Mouse (Mus musculus): ENCODE measurements around the gene Car15.

Car15 gene

DNA sequence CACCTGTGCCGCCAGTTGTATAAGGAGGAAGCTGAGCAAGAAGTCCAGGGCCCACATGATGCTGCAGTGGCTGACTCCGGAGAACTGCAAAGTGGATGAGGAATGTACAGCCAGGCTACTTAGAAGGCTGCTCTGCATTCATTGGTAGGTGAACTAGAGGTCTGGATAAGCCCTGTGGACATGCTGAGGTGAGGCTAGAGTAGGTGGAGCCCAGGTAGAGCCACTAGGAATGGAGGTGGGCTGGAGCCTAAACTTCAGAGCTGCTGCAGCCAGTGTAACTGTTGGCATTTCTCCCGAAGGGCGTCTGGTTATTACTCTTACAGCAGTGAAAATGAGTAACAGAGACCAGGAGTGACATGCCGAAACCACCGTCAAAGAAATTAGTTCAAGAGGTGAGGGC is at the start of gene Car15:
Gene Car15 (minus strand): TSS at position 314 of the 400 bp plus-strand sequence.
- no peak for DNase-seq (ENCODE audit: low read depth, low spot score)

DNA sequence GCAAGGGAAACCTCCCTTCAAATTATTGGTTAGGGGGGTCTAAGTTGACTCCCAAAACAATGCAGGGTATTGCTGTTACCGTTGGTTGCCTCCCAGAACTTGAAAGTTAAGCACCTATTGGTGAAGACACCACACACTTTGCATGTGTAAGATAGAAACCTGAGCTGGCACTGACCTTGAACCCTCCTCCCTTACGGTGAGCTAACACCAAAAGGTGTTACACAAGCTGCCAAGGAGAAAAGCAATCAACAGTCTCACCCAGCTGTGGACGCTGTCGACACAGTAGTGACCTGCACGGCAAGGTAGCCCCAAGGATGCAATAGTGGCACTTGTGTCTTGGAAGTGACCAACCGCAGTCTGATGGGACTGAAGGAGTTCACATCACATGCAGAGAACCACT is 46.0 kb upstream of the Car15 start:
- DNase-seq (ENCODE audit: low read depth, low spot score), result no peak

DNA sequence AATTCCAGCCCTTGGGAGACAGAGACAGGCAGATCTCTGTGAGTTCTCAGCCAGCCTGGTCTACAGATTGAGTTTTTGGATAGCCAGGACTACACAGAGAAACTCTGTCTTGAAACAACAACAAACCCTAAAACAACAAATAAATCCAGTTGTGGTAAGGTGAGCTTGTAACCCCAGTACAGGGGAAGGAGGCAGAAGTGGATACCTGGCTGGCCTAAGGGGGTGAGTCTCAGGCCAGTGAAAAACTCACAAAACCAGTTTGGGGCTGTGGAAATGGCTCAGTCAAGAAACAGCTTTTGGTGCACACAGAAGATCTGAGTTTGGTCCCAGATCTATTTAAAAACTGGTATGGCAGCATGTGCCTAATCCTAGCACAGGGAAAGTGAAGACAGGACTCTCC is 44.0 kb upstream of the Car15 start:
- DNase-seq (ENCODE audit: low read depth, low spot score), result no peak

DNA sequence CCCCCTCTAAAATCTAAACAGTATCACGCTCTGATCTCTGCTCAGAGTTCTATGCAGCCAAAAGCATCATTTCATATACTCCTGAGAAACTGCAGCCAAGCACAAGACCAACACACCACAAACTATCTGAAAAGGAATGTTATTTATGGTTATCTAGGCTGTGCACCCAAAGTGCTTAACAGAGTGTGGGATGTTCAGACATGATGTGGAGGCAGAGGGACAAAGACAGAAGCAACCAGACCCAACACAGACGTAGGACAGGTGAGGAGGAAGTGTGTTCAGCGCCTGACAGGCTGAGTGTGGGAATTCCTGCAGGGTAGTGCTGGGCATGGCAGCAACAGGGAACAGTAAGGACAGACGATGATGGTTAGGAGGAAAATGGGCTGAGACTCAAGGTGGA is 41.4 kb upstream of the Car15 start:
- no peak for DNase-seq (ENCODE audit: low read depth, low spot score)

DNA sequence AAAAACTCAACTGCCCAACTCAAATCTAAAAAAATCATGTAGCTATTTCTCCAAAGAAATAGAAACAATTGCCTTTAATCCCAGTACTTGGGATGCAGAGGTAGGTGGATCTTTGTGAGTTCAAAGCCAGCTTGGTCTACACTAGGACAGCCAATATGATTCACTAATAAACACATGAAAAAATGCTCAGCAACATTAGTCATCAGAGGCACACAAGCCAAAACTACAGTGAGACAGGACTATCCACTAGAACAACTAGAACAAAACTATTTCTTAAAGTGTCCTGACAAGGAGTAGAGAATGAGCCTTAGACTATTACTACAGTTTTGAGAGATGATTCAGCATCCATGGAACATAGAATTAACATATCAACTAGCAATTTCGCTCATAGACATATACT is 37.9 kb upstream of the Car15 start:
- DNase-seq (ENCODE audit: low read depth, low spot score), result no peak

DNA sequence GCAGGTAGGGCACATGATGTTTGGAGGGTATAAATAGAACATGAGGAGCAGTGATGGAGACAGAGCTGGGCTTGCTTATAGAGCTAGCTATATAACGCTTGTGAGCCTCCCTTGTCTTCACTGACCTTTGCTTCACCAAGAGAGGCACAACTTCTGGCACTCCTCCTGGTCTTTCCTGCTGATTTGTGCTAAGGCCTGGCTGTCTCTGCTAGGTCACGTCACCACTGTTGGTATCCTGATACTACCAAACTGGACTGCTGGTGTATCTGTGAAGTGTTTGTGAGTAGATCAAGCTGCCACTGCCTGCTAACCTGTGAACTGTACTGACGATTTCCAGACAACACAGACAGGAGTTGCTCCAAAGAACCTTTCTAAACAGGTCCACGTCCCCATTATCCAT is 37.0 kb upstream of the Car15 start:
- no peak for DNase-seq (ENCODE audit: low read depth, low spot score)

DNA sequence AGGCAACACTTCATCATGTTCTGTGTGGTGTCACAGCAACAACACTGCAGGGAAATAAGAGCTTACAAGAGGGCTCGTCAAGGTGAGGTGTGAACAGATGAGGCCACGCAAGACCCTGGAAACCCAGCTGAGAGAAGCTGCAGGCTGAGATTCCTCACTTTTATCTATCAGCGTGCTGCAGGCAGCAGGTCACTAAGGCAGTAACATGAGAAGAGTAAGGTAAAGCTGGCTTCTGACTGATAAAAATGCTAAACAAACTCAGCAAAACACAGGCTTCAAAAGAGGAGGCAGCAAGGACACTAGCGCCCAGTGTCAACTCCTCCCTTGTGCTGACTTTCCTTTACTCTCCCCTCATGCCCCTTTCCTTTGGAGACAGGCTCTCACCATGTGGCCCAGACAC is 34.8 kb upstream of the Car15 start:
- no peak for DNase-seq (ENCODE audit: low read depth, low spot score)

DNA sequence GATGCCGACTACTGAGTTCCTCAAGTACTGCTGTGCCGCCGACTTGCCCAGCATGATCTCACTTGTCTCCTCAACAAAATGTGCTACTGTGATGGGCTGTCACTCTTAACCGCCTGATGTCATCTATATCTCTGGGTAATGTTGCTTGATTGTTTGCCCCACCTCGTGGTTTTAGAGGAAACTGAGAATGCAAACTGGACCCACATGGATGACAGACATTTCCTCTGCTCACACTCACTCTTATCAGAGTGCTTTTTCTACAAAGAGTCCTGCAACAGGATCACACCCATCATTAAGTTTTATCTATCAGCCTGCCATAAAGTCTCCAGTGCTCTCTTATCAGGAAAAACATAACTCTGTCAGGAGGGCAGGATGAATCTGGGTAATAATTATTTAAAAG is 33.1 kb upstream of the Car15 start:
- no peak for DNase-seq (ENCODE audit: low read depth, low spot score)

DNA sequence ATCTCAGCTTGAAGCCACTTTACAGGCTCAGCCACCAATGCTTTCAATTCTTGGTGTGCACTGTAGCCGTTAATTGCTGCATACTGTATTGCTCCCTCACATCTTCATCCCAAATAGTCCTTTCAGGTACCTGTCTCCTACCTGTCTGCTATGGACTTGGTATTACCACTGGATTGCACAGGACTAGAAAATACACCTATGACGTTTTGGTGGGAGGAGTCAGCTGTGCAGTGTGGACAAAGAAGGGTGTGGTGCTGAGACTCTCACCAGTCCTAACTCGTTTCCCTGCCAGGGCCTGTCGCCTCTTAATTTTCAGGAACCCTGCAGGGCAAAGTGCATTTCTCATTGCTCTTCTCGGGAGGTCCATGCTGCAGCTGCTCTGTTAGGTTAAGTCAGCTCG is 27.6 kb upstream of the Car15 start:
- DNase-seq (ENCODE audit: low read depth, low spot score), result no peak

DNA sequence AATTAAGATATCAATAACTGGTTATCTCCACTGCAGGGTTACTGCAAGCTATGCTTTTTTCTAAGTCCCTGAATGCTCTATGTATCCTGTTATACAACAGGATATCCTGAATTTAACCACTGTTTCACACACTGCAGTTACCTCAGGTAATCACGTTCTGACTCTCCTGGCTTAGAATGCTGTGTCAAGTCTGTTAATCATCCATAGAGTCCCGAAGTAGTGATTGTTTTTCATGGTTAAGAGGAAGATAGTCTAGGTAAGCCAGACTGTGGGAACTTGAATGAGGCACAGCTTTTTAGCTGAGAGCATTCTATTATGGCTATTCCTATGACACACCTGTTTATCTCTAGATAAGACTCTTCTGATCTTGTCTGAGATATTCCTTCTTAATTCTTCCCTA is 27.1 kb upstream of the Car15 start:
- DNase-seq (ENCODE audit: low read depth, low spot score), result no peak

DNA sequence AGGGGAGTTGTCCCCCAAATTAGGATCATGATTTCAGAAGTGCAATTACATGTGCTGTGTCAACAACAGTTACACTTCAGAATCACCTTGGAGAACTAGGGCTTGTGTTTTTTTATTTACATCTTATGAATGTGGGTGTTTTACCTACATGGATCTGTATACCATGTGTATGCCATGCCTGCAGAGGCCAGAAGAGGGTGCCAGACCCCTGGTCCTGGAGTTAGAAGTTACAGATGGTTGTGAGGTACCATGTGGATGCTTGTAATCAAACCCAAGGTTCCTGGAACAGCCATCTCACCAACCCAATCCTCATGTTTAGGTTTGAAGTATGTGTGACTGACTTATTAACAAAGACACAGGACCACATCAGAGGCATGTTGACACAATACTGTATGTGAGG is 20.4 kb upstream of the Car15 start:
- no peak for DNase-seq (ENCODE audit: low read depth, low spot score)

DNA sequence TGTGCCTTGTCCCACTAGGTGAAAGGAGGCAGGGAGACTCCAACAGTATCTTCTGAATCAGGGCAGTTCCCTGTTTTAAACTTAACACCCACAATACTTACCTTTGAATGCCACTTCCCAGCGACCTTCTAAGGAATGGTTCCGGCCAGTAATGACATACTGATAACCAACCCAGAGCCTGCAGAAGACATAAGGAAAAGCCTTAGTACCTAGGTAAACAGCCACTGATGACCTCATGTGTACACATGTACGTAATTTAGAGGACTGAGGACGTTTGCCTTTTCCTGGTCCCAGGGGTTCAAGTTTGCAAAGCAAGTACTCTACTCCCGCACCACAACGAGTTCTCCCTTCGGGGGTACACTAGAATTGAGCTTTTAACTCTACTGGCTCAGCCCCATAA is 19.0 kb upstream of the Car15 start:
- DNase-seq (ENCODE audit: low read depth, low spot score), result no peak

DNA sequence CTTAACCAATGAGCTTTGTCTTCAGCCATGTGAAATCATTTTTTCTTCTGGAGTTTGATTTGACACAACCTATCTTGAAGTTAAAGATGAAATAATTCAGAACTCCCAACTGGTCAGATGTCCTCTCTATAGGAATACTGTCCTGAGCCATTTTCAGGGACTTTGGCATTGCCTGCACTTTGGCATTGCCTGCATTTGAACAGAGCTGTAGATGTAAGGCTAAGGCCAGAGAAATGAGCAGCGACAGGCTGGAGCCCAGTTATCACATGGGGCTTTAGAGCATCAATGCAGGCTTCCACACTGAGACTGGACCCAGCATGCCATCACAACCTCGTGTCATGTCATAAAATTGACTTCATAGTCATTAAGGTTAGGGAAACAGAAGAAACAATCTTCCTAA is 15.1 kb upstream of the Car15 start:
- no peak for DNase-seq (ENCODE audit: low read depth, low spot score)

DNA sequence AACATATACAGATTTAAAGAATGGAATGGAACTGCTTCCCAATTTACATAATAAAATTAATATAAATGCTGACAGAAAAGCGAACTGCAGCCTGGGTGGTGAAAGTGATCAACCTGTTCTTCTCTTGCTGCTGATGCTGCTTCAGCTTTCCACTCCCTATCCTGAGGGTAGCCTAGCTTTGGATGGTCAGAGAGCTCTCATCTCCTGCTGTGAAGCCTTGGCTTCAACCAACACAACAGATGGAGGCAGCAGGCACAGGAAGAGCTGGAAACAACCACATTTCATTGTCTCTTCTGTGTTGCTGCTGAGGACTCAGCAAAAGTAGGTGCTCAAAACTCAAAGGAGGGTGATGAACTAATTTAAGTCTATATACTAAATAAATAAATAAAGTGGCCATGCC is 13.7 kb upstream of the Car15 start:
- DNase-seq (ENCODE audit: low read depth, low spot score), result no peak

DNA sequence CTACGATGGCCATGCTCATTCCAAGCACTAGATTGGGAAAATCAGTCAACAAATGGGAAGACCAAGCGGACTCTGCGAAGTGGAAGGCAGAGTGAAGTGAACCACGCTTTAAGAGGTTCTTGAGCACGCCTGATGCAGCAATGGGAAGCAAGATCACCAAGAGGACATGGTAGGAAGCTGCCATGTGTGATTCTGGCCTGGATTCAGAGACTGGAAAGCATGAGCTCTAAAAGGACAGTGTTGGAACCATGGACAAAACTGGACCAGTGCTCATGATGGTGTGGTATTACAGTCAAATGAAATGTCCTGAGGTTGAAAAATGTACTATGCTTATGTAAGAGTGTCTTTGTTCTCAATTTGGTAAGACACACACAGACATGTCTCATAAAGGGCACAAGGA is 13.2 kb upstream of the Car15 start:
- no peak for DNase-seq (ENCODE audit: low read depth, low spot score)

DNA sequence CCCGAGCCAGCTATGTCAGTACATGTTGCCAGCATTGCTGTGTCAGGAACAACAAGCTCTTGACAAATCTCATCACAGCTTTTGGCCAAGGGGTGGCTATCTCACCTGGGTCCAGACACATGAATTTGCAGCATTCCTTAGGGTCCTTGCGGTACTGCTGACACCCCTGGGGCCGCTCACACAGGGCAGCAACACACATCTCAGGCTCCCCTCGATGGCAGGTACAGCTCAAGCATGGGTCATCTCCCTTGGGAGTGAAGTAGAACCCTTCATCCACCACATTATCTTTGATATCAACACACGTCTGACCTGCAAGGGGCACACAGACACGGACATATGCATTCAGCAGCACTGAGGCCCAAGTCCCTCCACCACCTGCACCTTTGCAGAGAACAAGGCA is 11.3 kb upstream of the Car15 start:
- no peak for DNase-seq (ENCODE audit: low read depth, low spot score)

DNA sequence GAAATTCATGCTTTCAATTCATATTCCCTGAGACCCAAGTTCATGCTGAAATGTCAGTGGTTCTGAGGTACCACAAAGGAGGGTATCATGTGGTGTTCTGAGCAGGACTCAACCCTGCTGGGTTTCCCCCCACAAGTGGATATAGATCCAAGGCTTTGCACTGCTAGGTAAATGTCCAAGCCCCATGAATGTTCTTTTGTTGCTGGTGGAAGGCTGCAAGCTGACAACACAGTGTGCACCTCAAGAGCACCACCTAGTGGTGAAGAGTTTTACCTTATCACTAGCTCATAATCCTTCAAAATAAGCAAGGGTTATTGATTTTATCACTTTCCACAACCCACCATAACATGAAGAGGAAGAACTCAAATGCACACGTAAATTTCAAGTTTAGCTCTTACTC is 10.8 kb upstream of the Car15 start:
- peak; percentile 62 for DNase-seq (ENCODE audit: low read depth, low spot score)

DNA sequence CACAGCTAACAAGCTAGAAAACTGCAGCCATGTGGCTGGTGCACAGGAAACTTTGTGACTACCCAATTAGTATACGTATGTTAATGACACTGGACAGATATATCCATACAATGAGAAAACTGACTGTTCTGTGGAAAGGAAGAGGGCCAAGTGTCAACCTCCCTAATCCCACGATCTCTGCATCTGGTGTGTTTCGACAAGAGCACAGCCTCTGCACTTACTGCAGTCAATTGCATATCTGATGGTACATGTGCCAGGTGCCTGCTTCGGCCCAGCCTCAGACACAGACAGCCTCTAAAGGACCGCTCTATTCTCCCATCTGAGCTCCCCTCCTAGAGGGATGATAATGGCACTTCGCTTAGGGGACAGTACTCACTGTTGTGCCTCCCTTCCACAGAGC is 10.3 kb upstream of the Car15 start:
- DNase-seq (ENCODE audit: low read depth, low spot score), result no peak

DNA sequence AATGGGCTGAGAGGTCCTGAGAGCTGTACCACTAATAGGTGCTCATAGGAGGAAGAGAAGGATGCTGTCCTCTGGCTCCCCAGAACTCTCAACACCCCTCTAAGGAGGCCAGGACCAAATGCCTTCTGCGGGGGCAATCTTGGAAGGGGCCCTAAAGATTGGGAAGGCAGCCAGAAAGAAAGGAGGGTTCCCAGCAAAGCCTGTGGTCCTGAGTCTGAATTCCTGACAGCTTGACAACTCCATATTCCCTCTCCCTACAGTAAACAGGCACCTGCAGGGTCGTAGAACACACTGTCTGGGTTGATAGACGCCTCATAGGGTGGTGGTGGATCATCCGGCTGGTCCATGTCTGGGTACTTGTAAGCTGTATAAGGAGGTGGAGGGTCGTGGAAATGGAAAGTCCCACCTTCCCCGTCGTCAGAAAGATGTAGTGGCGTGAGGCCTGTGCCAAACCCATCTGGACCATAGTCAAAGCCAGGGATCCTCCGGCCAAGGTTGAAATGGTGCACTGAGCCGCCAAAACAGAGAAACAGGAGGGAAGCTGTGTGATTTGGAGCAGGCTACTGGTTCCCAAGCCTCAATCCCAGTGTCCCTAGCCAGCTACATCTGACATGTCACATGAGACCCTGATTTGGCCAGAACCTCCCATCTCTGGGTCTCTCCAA is 5.7 kb upstream of the Car15 start:
- DNase-seq (ENCODE audit: low read depth, low spot score), result no peak

DNA sequence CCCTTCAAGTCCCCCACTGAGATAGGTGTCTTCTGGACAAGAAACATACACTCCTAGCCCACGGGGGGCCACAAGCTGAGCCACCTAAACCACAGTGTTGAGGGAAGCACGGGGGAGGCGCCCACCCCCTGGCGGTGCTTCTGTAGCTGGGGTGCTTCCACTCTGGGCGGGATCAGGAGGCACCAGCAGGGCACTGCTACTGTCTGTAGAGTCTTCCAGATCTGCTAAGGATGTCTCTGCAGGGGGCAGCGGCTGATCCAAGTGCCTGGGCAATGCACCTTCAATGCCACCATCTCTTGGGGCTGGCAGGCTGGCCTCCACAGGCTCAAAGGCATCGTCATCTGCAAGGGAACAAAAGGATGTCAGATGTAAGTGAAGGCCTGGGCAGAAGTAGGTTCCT is 4.3 kb upstream of the Car15 start:
- no peak for DNase-seq (ENCODE audit: low read depth, low spot score)

DNA sequence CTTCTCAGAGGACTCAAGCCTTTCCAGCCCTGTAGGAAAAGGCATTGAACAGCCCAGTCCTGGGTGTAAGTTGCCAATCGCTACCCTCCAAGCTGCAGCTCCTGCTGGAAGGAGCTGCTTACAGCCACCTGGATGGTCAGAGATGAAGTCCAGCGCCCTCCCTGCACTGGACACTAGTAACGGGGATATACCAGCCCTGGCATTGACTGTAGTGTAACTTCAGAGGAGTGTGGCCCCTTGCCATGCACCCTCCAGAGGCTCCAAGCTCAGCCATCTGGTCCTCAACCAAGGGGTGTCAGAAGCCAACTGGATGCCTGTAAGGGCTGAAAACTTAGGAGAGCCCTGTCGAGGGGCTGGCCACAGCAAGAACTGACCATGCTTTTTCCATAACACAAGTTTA is 1.8 kb upstream of the Car15 start:
- no peak for DNase-seq (ENCODE audit: low read depth, low spot score)

DNA sequence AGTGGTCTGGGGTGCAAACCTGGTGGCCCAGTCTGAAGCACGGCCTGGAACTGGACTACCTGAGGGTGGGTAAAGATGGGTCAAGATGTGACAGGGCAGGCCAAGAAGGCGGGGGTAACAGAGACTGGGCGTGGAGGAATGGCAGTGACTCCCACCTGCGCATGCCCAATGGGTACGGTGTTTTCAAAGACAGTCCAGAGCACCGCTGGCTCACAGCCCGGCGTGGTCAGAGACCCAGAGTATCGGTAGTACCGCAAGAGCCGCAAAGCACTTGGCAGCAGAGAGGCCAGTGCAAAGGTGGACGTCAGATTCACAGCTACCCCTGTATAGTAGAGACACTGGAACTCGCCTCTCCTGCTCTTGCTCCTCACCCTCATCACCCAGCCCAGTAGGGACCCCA is 2.7 kb downstream of the Car15 start:
- DNase-seq (ENCODE audit: low read depth, low spot score), result no peak

DNA sequence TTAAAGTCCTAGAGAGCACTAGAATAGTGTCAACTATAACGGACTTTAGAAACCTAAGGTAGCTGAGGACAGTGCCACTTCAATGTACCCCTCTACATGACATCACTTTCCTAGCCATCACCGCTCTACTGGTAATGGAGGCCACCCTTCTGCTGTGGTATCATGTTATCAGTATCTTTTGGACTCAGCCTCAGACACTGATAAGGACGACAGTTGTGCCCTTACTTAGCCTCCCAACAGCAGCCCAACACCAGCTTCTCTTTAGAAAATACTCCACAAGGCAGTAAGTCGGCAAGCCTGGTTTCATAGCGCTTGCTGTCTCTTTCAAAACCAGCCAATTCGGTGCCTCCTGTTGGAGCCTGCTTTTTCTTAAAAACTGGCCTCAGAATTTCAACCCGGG is 3.6 kb downstream of the Car15 start:
- no peak for DNase-seq (ENCODE audit: low read depth, low spot score)

DNA sequence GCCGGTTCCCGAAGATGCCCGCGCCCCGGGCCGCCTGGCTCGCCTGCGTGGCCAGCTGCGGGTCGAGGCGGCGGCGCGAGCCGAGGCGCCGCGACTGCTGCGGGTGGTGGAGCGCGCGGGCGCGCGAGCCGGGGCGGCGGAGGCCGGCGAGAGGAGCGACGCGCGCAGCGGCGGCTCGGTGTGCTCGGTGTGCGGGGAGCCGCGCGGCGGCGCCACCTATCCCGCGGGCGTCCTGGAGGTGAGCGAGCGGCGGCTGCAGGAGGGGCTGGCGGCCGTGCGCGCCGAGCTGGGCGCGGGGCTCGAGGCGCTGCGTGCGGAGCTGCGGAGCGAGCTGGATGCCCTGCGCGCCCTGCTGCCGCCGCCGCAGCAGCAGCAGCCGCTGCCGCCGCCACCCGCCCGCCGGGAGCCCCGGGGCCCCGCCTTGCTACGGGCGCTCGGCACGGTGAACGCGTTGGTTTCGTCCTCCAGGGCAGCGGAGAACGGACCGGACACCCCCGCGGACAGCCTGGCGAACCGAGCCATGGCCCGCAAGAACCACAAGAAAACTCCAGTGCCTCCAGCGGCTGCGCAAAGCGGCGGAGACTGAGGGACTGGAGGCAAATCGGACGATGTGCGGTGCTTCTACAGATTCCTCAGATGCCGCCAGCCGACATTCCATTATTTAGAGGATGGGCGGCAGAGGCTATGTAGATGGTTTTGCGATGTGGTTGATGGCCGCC is 4.3 kb downstream of the Car15 start:
- no peak for DNase-seq (ENCODE audit: low read depth, low spot score)
